Mouse (Mus musculus): ENCODE measurements around the gene Pbxip1. TPM values are rescaled to one million over a fixed set of nuclear protein-coding genes. Genes with fewer than 3 reads are reported as not detected.

Pbxip1 gene
- polyA plus RNA-seq (2012; rRNA removed): 47.0 and 54.2 TPM in 2 replicates

DNA sequence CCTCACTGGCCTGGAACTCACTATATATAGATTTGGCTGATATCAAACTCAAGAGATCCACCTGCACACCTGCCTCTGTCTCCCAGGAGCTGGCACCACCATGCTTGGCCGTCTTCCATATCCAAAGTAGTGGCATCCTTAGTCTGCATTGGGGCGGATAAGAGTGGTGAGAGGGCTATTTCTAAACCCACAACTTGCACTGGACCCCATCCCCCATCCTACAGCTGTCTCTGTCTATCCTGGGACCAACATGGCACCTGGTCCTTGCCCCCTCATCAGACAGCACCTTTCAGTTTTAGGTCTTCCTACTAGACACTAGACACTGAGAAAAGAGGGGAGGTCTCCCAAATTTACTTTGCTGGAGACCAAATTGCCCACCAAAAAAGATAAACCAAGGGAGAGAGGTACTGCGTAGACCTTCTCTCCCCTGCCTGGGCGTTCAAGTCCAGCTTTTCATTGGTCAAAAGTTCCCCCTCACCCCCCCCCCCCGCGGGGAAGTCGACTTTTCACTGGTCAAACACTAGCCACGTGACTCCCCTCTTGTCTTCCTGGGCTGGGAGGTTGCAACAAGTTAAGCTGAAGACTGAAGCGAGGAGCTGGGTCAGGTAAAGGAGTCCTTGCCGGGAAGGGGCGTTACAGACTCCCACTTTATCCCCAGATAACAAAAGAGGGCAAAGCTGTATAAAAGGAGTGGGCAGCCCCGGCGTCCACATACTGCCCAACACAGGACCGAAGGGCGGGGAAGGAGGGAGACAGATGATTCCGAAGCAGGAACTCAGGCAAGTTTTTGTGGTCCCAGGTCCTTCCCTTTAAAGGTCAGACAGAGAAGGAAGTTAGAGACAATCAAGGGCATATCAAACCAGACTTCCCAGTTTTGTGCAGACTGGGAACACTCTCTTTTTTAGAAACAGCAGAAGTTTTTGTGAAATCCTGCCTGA is at the start of gene Pbxip1:
TSS of gene Pbxip1 (plus strand) at position 531 of the 938 bp plus-strand sequence.
- peaks cover 13% of the 10 kb centered on the region for H3K36me3 ChIP-seq (ENCODE audit: control insufficient read depth, insufficient read depth, low read length)
- peak within 1 kb of the TSS; percentile 87 for H3K27ac ChIP-seq (ENCODE audit: insufficient read depth, low read length)
- H3K27me3 ChIP-seq (ENCODE audit: control insufficient read depth, insufficient read depth, low read length): no peaks in the 10 kb centered on the region
- H3K4me1 ChIP-seq (ENCODE audit: control insufficient read depth, insufficient read depth, insufficient read length): peaks cover 7% of the 10 kb centered on the region; the same call in 1 of the 2 replicates
- 7% methylated on average over 16 of the region's 16 CpGs for WGBS
- TF ChIP-seq CTCF (IDR thresholded peaks at IDR 0.05; ENCODE audit: extremely low read depth, insufficient read depth, insufficient read length, insufficient replicate concordance): no peak
- TF ChIP-seq POLR2A (IDR thresholded peaks at IDR 0.05; ENCODE audit: low read depth, low read length): peak; percentile 44; the same call in 1 of the 2 replicates
- peak within 1 kb of the TSS; percentile 86 for H3K4me3 ChIP-seq (ENCODE audit: extremely low read depth, insufficient read depth, insufficient read length)
- DNase-seq (ENCODE audit: low read depth in 1 of 2, low spot score in 2 of 2): peak; percentile 68 to 70

- DNase-seq (ENCODE audit: low read depth in 1 of 2, low spot score in 2 of 2): no peak
- 64% methylated on average over 11 of the region's 11 CpGs for WGBS
- peak overlapping the region; percentile 84 for H3K27ac ChIP-seq (ENCODE audit: insufficient read depth, low read length)
These were observed 48.9 kb upstream of the Pbxip1 start for GRCm38 (mm10) chr3:89387632-89388031.

DNA sequence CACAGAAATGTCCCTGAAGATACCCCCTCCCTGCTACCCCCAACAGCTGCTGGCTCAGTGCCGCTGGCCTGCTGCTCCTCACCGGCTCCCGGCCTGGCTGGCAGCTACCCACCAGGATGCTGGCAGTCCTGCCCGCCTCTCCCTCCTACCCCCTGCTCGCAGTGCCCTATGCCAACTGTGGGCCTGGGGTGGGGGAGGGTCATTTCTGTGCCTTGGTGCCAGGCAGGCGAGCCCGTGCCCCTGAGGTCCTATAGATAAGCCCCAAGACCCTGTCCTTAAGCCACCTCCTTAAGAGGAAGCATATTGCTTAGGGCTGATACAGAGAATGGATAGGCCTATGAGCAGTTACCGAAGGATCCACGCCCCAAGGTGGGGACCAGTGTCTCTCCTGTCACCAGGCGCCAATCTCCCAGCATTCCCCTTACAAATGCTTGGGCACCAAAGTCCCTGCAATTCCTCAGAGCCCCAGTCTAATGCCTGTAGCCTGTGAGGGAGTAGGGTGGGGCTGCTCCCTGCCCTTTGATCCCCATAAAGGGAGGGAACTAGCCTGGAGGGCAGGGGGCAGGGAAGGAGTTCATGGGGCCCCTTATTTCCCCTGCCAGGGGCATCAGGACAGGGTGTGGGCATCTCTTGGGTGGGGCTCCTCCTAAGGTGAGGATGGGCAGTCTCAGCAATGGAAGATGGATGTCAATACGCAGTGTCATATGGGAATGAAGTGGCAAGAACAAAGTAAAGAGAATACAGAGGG is 48.2 kb upstream of the Pbxip1 start:
- Histone ChIP-seq H3K4me1 (ENCODE audit: control insufficient read depth, insufficient read depth, insufficient read length) (peaks cover 50% of the 10 kb centered on the region), H3K27ac (ENCODE audit: insufficient read depth, low read length) (peak overlapping the region; percentile 84), H3K36me3 (ENCODE audit: control insufficient read depth, insufficient read depth, low read length) (no peaks in the 10 kb centered on the region), H3K4me3 (ENCODE audit: extremely low read depth, insufficient read depth, insufficient read length) (peak overlapping the region; percentile 49; the same call in 1 of the 2 replicates), H3K27me3 (ENCODE audit: control insufficient read depth, insufficient read depth, low read length) (no peaks in the 10 kb centered on the region)
- WGBS: 72% methylated on average over 11 of the region's 11 CpGs
- no peak for DNase-seq (ENCODE audit: low read depth in 1 of 2, low spot score in 2 of 2)
- TF ChIP-seq CTCF (IDR thresholded peaks at IDR 0.05; ENCODE audit: extremely low read depth, insufficient read depth, insufficient read length, insufficient replicate concordance) (no peak), POLR2A (IDR thresholded peaks at IDR 0.05; ENCODE audit: low read depth, low read length) (no peak)

More at GRCm38 (mm10) chr3:89387632-89388031, 48.9 kb upstream of the Pbxip1 start:
- Histone ChIP-seq H3K27me3 (ENCODE audit: control insufficient read depth, insufficient read depth, low read length) (no peaks in the 10 kb centered on the region), H3K36me3 (ENCODE audit: control insufficient read depth, insufficient read depth, low read length) (no peaks in the 10 kb centered on the region; the same call in 1 of the 2 replicates), H3K4me3 (ENCODE audit: extremely low read depth, insufficient read depth, insufficient read length) (peak overlapping the region; percentile 49; the same call in 1 of the 2 replicates), H3K4me1 (ENCODE audit: control insufficient read depth, insufficient read depth, insufficient read length) (peaks cover 50% of the 10 kb centered on the region)
- TF ChIP-seq CTCF (IDR thresholded peaks at IDR 0.05; ENCODE audit: extremely low read depth, insufficient read depth, insufficient read length, insufficient replicate concordance) (no peak), POLR2A (IDR thresholded peaks at IDR 0.05; ENCODE audit: low read depth, low read length) (no peak)

- Histone ChIP-seq H3K4me1 (ENCODE audit: control insufficient read depth, insufficient read depth, insufficient read length) (peaks cover 48% of the 10 kb centered on the region), H3K27me3 (ENCODE audit: control insufficient read depth, insufficient read depth, low read length) (no peaks in the 10 kb centered on the region), H3K4me3 (ENCODE audit: extremely low read depth, insufficient read depth, insufficient read length) (peak overlapping the region; percentile 15; the same call in 1 of the 2 replicates), H3K36me3 (ENCODE audit: control insufficient read depth, insufficient read depth, low read length) (no peaks in the 10 kb centered on the region), H3K27ac (ENCODE audit: insufficient read depth, low read length) (peak overlapping the region; percentile 93)
- TF ChIP-seq POLR2A (IDR thresholded peaks at IDR 0.05; ENCODE audit: low read depth, low read length): no peak; the same call in 1 of the 2 replicates
- TF ChIP-seq CTCF (IDR thresholded peaks at IDR 0.05; ENCODE audit: extremely low read depth, insufficient read depth, insufficient read length, insufficient replicate concordance): no peak
- WGBS: 18% methylated on average over 6 of the region's 6 CpGs
- DNase-seq (ENCODE audit: low read depth in 1 of 2, low spot score in 2 of 2): peak; percentile 62 to 63
These were observed 47.4 kb upstream of the Pbxip1 start for GRCm38 (mm10) chr3:89388901-89389740.

- WGBS: 16% methylated on average over 5 of the region's 5 CpGs
- TF ChIP-seq POLR2A (IDR thresholded peaks at IDR 0.05; ENCODE audit: low read depth, low read length) (no peak), CTCF (IDR thresholded peaks at IDR 0.05; ENCODE audit: extremely low read depth, insufficient read depth, insufficient read length, insufficient replicate concordance) (no peak)
- no peak for DNase-seq (ENCODE audit: low read depth in 1 of 2, low spot score in 2 of 2)
- Histone ChIP-seq H3K4me3 (ENCODE audit: extremely low read depth, insufficient read depth, insufficient read length) (peak overlapping the region; percentile 41; the same call in 1 of the 2 replicates), H3K27ac (ENCODE audit: insufficient read depth, low read length) (peak overlapping the region; percentile 93), H3K4me1 (ENCODE audit: control insufficient read depth, insufficient read depth, insufficient read length) (peaks cover 43% of the 10 kb centered on the region), H3K27me3 (ENCODE audit: control insufficient read depth, insufficient read depth, low read length) (no peaks in the 10 kb centered on the region), H3K36me3 (ENCODE audit: control insufficient read depth, insufficient read depth, low read length) (no peaks in the 10 kb centered on the region)
These were observed 46.4 kb upstream of the Pbxip1 start for GRCm38 (mm10) chr3:89390111-89390515.

Data from spleen, adult 2 months (tissue).